Mouse (Mus musculus): Measurements from ENCODE around the gene Smndc1.
A peak's percentile ranks its signal among the peaks of the same experiment; 100 is the strongest.

Smndc1 gene

DNA sequence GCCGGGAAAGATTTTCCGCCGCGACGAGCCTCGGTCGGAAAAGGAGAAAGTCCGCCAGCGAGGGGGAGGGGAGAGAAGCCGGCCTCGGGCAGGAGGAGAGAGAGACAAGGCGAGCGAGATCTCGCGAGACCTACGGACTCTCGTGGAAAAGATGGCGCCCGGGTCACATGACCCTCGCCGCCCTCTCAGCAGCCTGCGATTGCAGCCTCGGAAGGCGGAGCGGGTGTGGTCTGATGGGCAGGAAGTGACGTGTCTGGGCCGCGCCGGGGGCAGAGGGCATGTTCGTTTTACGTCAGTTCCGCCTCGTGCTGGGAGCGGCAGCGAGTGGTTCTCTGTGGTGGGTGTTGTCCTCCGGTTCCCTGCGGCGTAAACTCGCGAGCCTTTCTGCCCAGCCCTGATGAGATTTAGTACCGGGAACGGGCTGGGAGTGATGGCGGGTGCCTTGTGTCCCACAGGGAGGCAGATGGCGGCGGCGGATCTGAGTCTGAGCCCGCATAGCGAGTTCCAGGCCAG is at the start of gene Smndc1:
Gene Smndc1 (minus strand): TSS at position 84 of the 513 bp plus-strand sequence.
- DNase-seq (ENCODE audit: low spot score in 2 of 2), result peak; percentile 96 to 99

DNA sequence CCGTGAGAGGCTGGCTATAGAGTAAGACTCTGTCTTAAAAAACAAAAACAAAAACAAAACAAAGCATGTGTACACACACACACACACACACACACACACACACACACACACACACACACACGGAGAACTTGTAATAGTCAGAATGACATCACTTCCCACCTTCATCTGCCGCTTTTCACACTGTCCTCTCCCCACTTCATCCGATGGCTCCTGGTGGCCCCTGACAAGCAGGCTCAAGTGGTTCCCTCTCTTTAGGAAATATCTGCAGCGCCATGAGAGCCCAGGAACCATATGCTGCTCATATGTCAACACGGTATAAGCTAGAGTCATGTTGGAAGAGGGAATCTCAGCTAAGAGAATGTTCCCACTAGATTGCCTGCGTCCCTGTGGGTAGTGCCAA is 49.0 kb upstream of the Smndc1 start:
- DNase-seq (ENCODE audit: low spot score in 2 of 2), result no peak

DNA sequence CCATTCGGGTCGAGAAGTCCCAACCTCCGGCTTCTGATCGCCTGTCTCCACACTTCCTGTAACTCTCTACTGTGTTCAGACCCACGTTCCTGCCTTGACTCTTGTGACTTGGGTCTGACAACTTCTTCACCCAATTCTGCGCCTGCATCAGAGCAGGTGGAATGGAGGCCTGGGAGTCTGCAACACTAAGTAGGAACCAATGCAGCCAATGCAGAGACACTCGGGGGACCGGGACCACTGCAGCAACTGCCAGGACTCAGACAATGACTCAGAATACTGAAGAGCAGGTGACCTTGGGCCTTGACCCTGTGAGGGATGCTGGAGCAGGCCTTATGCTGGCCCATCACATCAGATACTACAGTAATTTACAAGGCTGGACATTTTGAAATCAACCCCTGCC is 47.6 kb upstream of the Smndc1 start:
- no peak for DNase-seq (ENCODE audit: low spot score in 2 of 2)

DNA sequence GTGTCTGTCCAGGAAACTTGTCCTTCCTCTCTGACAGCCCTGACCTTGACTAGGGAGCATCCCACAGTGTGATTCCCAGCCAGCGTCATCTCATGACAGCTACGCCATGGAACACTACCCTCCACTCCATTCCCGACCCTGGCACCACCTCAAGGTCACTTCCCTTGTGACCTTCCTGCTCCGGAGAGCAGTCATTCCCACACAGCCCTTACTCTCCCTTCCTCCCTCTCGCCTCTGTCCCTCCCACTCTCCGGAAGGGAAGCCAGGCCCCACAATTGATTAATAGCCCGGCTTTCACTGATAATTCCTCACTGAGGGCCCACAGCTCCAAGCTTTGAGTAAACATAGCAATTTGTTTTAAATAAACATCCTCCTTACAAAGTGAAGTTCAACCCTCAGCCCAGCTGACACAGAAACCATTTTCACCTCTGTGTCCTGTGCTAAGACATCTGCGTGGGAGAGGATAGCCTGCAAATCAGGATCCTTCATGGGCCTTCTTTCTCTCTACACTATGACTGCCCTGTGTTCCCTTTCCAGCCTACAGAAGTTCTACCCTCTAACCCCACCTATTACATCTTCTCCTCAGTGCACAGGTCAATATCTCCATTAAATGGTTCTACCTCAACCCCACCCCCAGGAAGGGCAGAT is 47.1 kb upstream of the Smndc1 start:
- DNase-seq (ENCODE audit: low spot score in 2 of 2), result no peak

DNA sequence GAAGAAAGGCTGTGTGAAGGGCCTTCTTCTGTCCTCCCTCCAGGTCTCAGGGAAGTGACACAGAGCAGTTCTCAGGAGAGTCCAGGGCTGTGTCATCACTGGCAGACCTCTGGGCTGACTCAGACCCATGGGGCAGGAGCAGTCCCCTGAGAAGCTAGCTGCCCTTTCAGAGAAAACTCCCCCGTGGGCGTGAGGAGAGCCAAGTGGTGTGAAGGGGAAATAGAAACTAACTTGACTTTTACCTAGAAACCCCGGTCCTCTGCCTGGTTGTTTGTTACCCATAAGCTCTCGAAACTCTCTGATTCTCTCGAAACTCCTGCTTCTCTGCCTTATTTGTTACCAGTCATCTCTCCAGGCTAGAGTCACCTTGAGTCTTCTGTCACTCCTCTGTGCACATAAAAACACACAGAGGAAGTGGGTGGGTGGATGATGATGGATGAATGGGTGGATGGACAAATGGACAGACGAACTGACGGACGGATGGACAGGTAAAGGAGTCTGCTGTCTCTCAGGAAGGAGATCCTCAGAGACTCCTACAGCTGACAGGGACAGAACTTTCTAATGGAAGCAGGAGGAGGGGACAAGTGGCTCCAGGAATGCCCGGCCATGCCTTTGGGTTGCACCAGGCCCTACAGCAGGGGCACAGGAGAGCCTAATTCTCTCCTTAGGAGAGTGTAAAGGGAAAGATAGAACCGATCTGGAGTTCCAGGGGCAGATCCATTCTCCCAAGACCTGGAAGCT is 43.7 kb upstream of the Smndc1 start:
- DNase-seq (ENCODE audit: low spot score in 2 of 2), result no peak

DNA sequence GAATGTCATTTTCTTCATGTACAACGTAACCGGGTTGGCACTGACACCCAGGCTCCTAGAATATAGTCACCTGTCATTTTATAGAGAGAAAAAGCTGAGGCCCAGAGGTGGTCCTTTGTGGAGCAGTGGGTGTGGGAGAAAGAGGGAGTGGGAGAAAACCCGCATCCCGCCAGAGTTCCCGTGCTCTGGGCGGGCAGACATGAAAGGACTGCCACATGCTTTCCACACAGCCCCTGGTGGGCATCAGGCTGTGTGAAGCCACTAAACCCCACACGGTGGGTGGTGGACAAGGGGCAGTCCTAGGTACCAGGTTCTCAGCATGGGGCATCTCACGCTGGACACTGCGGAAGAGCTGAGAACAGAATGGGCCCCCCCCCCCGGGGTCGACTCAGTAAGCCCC is 40.6 kb upstream of the Smndc1 start:
- DNase-seq (ENCODE audit: low spot score in 2 of 2), result no peak

DNA sequence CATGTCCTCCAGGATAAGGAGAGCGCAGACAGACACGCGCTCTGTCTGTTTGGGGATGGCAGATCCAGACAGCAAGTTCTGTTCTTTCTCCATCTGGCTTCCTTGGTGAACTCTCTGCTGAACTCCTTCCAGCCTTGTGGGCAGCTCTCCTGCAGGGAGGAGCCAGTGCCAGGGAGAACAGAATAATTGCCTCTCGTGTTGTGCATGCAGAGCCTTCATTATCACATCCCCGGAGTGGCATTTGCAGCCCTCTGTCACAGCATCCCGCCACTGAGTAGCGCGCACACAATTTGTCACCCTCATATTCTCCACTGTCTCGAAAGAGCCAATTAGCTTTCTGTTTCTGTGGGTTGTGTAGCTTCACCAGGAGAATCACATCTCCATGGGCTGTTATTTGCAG is 40.0 kb upstream of the Smndc1 start:
- DNase-seq (ENCODE audit: low spot score in 2 of 2), result no peak

DNA sequence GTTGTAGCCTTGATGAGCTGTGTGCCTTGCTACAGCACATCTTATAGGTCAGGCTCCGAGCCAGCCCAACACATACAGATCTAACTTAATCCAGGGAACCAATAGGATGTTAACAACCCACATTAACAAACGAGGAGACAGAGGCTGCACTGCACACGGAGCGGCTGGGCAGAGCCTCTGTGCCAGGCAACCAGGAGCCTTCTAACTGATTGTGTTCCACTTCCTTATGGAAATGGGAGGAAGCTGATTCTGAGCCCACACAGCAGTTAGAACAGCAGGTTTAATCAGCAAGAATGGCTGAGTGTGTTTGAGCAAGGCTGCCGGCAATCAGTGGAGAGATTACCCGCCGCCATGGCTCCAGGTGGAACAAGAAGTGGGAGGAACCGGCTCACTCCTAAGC is 37.4 kb upstream of the Smndc1 start:
- DNase-seq (ENCODE audit: low spot score in 2 of 2), result no peak

DNA sequence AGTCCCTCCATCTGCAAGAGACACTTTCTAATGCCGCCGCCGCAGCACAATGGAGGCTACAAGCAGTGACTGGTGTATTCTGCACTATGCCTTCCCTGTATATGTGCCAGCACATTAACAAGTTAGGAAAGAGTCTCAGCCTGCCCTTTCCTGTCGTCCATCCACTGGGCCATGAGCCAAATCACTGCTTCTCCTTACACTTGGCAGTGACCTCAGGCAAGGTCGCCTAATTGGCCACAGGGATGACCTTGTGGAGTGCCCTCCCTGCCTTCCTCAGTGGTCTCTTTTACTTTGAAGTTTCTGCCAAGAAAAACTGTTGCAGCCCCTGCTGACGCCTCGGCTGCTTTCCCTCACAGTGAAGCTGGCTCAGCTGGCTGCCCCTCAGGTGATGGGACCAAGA is 37.0 kb upstream of the Smndc1 start:
- no peak for DNase-seq (ENCODE audit: low spot score in 2 of 2)

DNA sequence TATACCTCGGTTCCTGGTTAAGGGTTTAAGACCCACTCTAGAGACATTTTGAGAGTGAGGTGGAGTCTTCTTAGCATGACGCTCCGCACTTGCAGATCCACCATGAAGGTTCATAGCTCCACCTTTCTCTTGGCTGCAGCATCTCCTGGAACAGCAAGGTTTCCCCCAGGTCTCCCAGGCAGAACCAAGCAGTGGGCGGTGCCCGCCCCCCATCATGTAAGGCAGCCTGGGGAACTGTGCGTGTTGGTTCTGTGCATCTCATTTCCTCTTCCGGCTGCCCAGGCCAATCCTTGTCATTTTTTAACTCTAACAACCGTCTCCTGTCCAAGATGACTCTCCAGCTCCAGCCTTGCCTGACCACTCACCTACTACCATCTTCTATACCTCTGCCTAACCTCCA is 35.4 kb upstream of the Smndc1 start:
- no peak for DNase-seq (ENCODE audit: low spot score in 2 of 2)

DNA sequence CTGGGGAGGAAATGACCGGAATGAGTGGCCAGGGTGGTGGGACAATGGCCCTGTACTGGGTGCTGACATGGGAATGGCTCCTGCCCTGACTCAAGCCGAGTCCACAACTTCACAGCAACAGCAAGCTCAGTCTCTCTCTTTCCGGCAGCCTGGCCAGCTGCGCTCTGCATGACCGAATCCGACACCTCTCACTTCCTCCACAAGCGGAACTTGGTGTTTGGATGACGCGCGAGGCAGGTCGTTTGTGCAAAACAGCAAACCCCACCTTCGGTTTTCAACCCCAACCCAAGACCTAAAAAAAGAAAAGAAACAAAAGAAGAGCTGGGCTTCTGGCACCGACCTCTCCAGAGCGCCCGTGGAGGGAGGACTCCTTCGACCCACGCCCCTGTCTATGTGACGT is 34.3 kb upstream of the Smndc1 start:
- no peak for DNase-seq (ENCODE audit: low spot score in 2 of 2)

DNA sequence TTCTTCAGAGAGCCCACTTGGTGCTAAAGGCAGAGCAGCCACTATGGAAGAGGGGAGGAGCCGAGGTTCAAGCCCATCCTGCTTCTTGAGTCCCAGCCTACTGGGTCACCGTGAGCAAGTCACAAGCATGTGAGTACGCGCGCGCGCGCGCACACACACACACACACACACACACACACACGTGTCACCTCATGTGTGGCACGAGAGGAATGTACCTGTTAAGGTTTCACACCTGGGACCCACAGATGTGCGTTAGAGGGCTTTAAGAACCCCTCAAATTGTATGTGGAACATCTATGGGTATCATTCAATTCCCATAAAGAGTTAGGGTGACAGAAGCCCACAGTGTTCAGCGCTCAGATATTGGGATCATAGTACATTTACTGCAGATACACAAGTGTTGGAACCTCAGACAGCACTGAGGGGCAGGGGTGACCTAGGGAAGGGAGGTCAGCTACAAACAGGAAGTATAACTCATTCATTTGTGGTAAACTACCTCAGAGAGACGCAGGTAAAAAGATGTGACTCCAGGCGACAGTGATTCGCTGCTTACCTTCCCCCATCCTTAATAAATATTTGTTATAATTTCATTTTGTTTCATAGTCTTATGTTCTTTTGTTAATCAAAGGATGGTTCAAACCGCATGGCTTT is 33.6 kb upstream of the Smndc1 start:
- no peak for DNase-seq (ENCODE audit: low spot score in 2 of 2)

DNA sequence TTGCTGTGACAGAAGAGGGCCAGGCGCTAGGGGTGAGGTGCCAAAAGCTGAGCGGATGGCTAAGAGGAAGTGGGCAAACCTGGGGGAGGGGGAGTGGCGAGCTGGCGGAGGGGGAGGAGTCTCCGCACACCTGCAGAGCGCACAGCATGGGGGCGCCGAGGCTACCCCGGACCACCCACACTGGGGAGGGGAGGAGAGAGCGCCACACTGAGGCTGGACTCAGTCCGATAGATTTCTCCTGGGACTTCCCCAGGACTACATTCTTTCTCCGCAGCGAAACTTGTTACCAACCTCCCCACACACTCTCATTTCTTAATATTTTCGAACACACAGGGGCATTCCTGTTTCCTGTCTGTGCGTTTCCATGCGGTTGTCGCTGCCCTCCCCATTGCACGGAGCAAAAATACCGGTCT is 33.0 kb upstream of the Smndc1 start:
- DNase-seq (ENCODE audit: low spot score in 2 of 2), result no peak

DNA sequence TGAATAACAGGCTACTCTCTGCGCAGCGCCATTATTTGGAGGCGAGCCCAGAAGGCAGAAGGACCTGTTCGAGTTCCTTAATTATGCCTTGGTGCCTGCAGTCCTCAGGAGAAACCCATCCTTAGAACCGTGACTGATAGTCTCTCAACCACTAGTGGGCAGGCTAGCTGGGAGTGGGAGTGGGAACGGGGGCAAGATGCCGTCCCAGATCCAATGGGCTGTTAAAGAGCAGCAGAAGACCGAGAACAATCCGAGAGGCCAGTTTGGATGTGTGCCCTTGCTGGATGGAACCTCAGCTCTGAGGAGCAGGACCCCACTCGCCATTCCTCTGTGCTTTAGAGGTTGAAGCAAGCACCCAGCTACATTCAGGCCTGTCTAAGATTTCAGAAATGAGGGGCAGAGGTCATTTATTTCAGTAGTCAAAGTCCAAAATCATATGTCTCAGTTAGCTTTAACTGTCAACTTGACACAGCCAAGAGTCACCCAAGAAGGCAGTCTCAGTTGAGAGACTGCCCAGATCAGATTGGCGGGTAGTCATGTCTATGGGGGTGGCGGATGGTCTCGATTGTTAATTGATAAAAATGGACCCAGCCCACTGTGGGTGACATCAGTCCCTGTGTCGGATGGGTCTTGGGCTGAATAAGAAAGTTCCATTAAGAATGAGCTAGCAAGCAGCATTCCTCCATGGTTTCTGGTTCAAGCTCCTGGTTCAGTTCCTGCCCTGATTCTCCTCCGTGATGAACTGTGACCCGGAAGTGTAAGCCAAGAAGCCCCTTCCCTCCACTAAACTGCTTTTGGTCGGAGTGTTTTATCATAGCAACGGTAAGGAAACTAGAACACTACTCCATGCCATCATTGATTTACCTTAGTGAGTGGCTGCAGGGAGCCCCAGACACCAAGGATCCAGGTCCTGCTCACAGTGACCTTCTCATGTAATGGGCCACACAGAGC is 32.3 kb upstream of the Smndc1 start:
- no peak for DNase-seq (ENCODE audit: low spot score in 2 of 2)

DNA sequence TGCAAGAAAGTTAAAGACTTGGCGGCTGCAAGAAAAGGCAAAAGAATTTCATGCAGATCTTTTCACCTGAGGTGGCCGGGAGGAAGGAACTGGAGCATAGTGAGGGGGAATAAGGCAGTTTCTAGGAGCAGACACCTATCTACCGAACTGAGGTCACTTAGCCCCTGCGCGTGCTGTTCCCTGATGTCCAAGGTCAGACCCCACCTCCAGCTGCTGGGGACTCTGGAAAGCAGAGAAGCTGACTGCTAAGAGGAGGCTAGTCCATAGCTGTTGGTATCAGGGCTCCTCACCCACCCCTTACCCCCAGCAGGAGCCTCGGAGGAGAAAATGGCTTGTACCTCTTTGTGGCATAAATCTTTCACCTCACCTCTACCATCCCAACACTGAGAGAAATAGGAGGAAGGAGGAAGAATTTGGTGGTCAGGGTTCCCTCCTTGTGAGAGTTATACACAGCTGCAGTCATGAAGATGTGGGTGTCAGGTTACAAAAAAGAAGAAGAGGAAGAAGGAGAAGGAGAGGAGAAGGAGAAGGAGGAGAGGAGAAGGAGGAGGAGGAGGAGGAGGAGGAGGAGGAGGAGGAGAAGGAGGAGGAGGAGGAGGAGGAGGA is 31.3 kb upstream of the Smndc1 start:
- no peak for DNase-seq (ENCODE audit: low spot score in 2 of 2)

DNA sequence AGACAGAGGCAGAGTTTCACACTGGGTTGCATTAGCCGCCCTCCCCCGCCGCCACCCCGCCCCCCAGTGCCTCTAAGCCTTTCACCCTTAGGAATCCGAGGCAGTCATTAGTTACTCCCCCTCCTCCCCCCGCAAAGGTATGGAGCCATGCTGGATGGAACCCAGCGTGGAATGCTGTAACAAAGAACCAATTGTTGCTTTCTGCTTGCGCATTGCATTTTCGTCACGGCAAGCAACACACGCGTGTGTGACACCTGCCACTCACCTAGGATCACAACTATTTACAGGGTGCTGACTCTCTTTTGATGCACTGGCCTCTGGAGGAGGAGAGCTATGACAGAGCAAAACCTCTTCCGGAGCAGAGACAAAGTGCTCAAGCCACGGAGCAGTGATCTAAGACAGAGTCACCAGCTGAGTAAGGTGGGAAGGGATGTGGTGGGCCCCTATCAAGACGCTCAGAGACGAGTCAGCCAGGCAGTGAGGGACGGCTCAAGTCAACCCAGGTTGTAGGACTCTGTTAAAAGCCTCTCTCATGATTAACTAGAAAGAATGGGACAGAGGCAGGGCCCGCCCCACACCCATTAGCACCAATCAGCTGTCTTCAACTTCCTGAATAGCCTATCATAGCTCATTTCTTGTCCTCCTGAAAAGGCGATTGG is 30.7 kb upstream of the Smndc1 start:
- peak; percentile 59 to 63 for DNase-seq (ENCODE audit: low spot score in 2 of 2)

DNA sequence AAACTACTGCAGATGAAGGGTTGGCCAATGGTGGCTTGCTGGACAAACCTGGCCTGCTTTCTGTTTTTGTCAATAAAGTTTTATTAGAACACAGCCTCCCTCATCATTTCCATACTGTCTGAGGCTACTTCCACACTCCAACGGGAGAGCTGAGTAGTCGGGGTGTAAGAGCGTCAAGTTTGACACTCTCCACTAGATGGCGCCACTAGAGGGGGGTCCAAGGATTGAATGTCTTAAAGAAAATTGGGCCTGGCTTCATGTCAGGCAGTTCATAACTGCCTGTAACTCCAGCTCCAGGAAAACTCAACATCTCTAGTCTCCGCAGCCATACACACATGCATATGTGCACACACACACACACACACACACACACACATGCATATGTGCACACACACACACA is 29.5 kb upstream of the Smndc1 start:
- DNase-seq (ENCODE audit: low spot score in 2 of 2), result peak in 1 of 2 experiments; percentile 42

DNA sequence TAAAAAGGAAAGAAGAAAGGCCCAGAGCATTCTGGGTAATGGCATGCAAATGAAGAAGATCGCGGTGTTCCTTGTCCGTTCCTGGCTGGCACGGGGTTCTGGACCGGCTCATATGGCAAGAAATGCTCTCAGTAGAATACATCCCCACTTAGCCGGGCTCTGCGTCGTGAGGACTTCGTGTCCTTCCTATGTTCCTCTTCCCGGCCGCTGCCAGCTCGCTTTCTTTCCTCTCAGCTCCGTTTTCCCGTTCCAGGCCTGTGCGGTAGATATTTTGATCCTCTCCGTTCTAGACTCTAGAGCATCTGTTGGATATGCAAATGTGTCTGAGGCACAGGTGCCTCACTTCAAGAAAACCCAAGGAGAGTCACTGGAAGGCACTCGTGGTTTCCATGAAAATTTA is 24.8 kb upstream of the Smndc1 start:
- no peak for DNase-seq (ENCODE audit: low spot score in 2 of 2)

DNA sequence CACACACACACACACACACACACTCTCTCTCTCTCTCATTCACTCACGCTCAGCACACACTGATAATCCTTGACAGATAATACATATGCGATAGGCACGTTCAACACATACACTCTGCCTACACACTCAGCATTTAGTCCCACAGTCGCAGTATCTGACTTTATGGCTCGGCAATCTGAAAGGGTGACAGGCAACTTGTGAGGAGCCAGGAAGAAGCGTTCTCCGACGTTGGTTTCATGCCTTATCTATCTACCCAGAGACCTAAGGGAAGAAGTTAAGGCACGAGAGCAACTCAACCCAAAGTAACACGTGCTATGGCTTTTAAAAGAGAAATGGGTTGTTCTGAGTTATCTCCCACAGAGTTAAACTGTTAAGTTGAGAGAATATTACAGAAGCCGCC is 24.3 kb upstream of the Smndc1 start:
- DNase-seq (ENCODE audit: low spot score in 2 of 2), result no peak

DNA sequence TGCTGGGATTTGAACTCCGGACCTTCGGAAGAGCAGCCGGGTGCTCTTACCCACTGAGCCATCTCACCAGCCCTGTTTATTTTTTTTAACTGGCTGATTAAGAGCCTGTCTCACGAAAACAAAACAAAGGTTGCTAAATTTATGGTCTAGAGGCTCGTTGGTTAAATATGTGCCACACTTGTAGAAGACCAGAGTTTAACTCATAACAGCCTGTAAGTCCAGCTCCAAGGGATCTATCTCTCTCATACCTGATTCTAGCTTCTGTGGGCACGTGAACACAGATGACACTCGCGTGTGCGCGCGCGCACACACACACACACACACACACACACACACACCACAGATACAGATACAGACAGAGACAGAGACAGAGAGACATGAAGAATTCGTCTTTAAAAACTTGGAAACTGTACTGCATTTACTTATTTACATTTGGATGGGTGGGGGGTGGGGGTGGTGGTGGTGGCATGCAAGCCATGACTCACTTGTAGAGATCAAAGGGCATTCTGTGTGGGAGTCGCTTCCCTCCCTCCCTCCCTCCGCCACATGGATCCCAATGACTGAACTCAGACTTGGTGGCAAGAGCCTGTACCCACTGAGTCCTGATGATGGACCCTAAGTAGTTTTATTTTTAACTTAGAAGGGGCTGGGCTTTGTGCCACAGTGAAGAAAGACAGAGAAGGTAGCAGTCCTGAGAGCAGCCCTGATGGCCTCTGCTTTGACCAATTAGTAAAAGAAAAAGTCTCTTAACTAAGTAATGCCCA is 23.4 kb upstream of the Smndc1 start:
- DNase-seq (ENCODE audit: low spot score in 2 of 2), result no peak
